Mouse (Mus musculus): Measurements from ENCODE around the gene Ccin.
A peak's percentile ranks its signal among the peaks of the same experiment; 100 is the strongest.

GRCm38 (mm10) chr4:44012376-44013367 is 29.4 kb downstream of the Ccin start:
- TF ChIP-seq POLR2A (IDR thresholded peaks at IDR 0.05; ENCODE audit: borderline replicate concordance, control insufficient read depth, low read depth, low read length) = peak; percentile 87
- no peak for TF ChIP-seq CTCF (IDR thresholded peaks at IDR 0.05; ENCODE audit: control insufficient read depth, insufficient read depth, low read length)
